Mouse (Mus musculus): ENCODE measurements at regions not wholly inside any gene's neighbourhood (a gene's known extent, or its start where the extent isn't known, plus 50 kb on each side); places are given as distances from the start of the nearest gene placed in this dataset.
A peak's percentile ranks its signal among the peaks of the same experiment; 100 is the strongest.

GRCm38 (mm10) chrX:152918212-152918611 lies 88.1 kb upstream of the Usp51 start:
- peak; percentile 46 for DNase-seq

- DNase-seq: peak; percentile 4
Observed at GRCm38 (mm10) chrX:152926991-152927390, 79.3 kb upstream of the Usp51 start.

GRCm38 (mm10) chrX:152946201-152946600 lies 60.1 kb upstream of the Usp51 start:
- no peak for DNase-seq

All from kidney, postnatal 14 days (tissue).